Mouse (Mus musculus): ENCODE measurements at regions not wholly inside any gene's neighbourhood (a gene's known extent, or its start where the extent isn't known, plus 50 kb on each side); places are given as distances from the start of the nearest gene placed in this dataset.
"Not testable (repeated sequence)": the region's sequence is repeated elsewhere in the genome, so short reads cannot be mapped to it uniquely, and the experiment has no call there.

GRCm38 (mm10) chr7:138758386-138758785, 87.5 kb upstream of the Ppp2r2d start:
- DNase-seq = no peak

GRCm38 (mm10) chr7:138748442-138748841, 97.4 kb upstream of the Ppp2r2d start:
- no peak for DNase-seq

GRCm38 (mm10) chr7:138746616-138747015, 99.3 kb upstream of the Ppp2r2d start:
- no peak for DNase-seq

GRCm38 (mm10) chr7:138742516-138742845, 103.4 kb upstream of the Ppp2r2d start:
- peak; percentile 1 for DNase-seq

GRCm38 (mm10) chr7:138741816-138742515, 103.9 kb upstream of the Ppp2r2d start:
- DNase-seq = peak; percentile 25

- DNase-seq = peak; percentile 35
These were observed 111.6 kb upstream of the Ppp2r2d start for GRCm38 (mm10) chr7:138734254-138734653.

- DNase-seq = no peak
These were observed 121.0 kb upstream of the Ppp2r2d start for GRCm38 (mm10) chr7:138724829-138725228.

- DNase-seq = no peak
These were observed 126.3 kb upstream of the Ppp2r2d start for GRCm38 (mm10) chr7:138719608-138720007.

GRCm38 (mm10) chr7:138719115-138719514, 126.8 kb upstream of the Ppp2r2d start:
- DNase-seq = no peak

GRCm38 (mm10) chr7:138714731-138715130, 131.1 kb upstream of the Ppp2r2d start:
- DNase-seq = no peak

GRCm38 (mm10) chr7:138708373-138708772, 137.5 kb upstream of the Ppp2r2d start:
- DNase-seq = no peak

GRCm38 (mm10) chr7:138699599-138699998, 146.3 kb upstream of the Ppp2r2d start:
- DNase-seq = not testable (repeated sequence)

- no peak for DNase-seq
These were observed 163.7 kb upstream of the Ppp2r2d start for GRCm38 (mm10) chr7:138682161-138682560.

- no peak for DNase-seq
These were observed 165.3 kb upstream of the Ppp2r2d start for GRCm38 (mm10) chr7:138680530-138680929.

- no peak for DNase-seq
These were observed 166.3 kb upstream of the Ppp2r2d start for GRCm38 (mm10) chr7:138679575-138679974.

- no peak for DNase-seq
These were observed 172.9 kb upstream of the Ppp2r2d start for GRCm38 (mm10) chr7:138672959-138673358.

GRCm38 (mm10) chr7:138668337-138668736, 177.5 kb upstream of the Ppp2r2d start:
- DNase-seq = peak; percentile 2

GRCm38 (mm10) chr7:138660124-138660523, 185.8 kb upstream of the Ppp2r2d start:
- DNase-seq = no peak

- DNase-seq = no peak
These were observed 188.4 kb upstream of the Ppp2r2d start for GRCm38 (mm10) chr7:138657521-138657920.

- DNase-seq = no peak
These were observed 188.8 kb upstream of the Ppp2r2d start for GRCm38 (mm10) chr7:138657076-138657475.

GRCm38 (mm10) chr7:138655940-138656339, 189.9 kb upstream of the Ppp2r2d start:
- no peak for DNase-seq

GRCm38 (mm10) chr7:138650946-138651345, 194.9 kb upstream of the Ppp2r2d start:
- no peak for DNase-seq

GRCm38 (mm10) chr7:138647636-138648035, 198.2 kb upstream of the Ppp2r2d start:
- no peak for DNase-seq

GRCm38 (mm10) chr7:138640492-138641165, 205.2 kb upstream of the Ppp2r2d start:
- DNase-seq = no peak

All from adrenal gland, adult 2 months (tissue).